Mouse (Mus musculus): ENCODE measurements around the gene 2310057M21Rik.
"Not testable (repeated sequence)": the region's sequence is repeated elsewhere in the genome, so short reads cannot be mapped to it uniquely, and the experiment has no call there.

Gene 2310057M21Rik

DNA sequence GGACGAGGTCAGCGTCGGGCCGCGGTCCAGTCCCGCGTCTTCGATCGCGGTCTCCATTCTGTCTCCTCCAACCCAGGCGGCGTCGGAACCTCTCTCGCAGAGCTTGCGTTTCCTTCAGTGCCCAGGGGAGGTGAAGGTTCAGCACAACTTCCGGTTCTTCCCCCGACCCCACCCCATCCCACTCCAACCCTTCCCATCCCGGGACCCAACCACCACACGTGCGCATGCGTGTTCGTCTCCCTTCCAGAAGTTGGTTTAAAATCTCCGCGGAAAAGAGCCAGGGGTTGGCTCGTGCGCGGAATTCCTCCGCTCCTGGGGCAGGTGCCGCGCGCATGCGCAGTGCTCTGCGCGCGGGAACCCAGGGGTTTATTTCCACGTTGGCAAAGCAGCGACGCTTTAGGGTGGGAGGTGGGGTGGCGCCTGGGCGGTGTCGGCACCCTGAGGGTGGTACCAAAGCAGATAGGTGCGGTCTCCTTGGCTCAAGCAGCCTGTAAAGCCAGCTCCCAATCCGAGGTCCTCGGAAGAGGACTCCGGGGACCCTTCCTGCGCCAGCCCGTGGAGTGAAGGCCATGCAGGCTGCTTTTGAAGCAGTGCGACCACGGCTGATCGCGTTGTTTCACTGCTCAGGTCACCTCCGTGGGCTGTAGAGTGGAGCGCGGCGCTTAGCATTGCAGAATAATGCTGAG is at the start of gene 2310057M21Rik:
Gene 2310057M21Rik (minus strand): TSS at position 145 of the 686 bp plus-strand sequence.
- DNase-seq (ENCODE audit: low spot score): peak; percentile 99

DNA sequence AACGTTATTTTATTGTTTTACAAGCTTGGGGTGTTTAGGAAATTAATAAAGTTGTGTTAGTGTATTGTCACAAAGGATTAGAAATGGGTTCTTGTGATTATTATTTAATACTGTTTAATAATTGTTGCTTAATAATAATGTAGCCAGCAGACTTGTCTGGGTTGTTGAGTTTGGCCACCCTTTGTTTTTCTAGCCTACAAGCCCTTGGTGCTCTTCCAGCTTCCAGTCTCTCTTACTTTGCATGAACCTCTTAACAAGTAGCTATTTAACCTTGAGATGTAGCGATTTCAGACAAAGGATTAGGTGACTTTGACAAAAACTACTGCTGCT is 49.3 kb upstream of the 2310057M21Rik start:
- DNase-seq (ENCODE audit: low spot score): no peak

DNA sequence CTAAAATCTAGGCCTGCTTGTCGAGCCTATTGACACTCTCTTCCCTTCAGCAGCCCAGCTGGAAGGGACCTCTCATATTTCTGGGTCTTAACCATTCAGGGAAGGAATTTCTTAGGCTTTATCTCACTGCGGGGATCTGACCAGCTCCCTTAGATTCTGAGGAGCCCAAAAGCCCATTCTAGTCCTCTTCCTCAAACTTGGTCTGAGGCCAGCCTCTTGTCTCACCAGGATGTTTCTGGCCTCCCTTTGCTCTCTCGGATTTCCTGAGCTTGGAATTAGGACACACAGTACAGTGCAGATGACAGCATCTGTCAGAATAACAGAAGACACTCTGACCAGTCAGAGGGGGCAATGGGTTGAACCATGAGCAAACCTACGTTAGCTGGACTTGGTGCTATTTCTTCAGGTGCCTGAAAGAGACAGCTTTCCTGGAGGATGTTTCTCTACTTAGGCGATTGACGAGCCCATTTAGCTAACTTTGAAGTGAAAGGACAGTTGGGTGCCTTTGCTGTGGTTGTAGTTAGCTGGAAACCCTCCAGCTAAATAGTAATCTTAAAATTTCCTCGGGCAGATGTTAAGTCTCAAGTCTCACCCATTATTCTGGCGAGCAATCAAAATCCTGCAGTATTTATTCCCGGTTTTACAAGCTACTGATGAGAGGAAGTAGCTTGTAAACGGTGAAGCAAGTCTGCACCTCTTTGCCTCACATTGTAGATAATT is 48.8 kb upstream of the 2310057M21Rik start:
- no peak for DNase-seq (ENCODE audit: low spot score)

DNA sequence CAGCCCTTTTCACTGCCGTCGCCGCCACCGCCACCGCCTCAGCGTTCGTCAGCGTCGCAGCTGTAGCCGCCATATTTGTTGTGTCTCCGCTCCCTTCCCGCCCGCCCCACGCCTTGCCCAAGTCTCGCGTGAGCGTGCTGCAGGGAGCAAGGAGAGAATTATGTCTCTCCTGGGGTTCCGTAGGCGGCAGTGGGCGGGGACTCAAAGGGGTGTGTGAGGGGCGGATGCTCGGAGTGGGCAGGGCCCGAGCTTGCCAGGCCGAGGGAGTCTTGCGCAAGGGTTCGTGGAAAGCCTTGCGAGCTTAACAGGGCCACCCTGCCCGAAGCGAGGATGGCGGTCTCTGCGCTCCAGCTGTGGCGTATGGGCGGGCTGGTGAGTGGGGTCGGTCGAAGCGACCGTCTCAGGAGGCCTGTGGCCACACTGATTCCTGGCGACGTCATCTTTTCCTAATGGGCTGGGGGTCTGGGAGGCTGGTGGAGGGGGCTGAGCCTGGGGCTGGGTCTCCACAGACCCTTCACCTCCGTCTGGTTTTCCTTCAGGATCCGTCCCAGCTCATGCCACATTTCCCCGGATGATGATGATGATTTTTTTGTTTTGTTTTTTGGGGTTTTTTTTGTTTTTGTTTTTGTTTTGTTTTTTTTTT is 48.0 kb upstream of the 2310057M21Rik start, which contains the start of the genes Ikzf5 and Acadsb:
Gene Ikzf5 (minus strand): TSS at position 106 of the 643 bp plus-strand sequence.
Gene Acadsb (plus strand): TSS at position 186 of the 643 bp plus-strand sequence.
- DNase-seq (ENCODE audit: low spot score): peak; percentile 98

DNA sequence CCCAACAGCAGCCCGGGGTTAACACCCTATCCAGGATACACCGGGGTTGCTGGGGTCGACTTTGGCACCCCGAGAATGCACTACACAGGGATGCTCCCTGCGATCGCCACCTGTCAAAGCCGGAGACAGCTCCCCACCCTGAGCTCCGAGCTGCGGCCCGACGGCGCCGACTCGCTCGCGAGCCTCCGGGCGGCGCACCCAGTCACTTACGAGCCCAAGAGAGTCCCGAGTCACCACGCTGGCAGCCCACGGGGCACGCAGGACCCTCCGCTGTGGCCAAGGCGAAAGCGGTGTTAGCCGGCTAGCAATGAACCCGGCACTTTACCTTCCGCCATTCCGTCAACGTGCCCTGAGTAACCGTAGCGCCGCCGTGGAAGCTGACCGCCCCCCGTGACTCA is 47.4 kb upstream of the 2310057M21Rik start:
- peak; percentile 33 for DNase-seq (ENCODE audit: low spot score)

DNA sequence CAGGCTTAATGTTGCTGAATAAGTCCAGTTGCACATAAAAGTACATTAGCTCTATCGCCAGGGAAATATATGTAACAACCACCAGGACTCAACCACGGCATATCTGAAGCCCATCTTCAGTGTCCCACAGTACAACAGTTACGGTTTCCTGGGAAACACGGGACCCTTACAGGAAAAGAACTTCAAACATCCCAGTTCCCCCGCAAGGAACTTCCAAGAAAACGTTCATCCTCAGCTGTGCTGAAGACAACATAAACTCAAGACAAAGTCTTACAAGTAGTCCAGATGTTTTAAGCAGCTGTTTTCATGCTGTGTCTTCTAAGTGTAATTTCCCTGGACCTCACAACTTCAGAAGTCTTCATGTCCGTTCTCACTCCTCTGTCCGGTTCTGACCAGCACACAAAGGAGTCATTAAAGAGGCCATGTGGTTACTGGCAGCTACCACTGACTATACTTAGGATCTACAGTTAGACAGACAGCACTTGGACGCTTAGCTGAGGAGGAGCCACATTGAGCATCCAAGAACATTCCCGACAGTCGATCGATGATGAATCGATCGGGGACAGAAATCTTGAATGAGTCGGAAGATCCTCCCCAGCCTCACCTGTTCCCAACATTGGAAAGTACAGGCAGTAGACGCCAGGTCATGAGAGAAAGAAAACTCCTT is 46.9 kb upstream of the 2310057M21Rik start:
- DNase-seq (ENCODE audit: low spot score): peak; percentile 73

DNA sequence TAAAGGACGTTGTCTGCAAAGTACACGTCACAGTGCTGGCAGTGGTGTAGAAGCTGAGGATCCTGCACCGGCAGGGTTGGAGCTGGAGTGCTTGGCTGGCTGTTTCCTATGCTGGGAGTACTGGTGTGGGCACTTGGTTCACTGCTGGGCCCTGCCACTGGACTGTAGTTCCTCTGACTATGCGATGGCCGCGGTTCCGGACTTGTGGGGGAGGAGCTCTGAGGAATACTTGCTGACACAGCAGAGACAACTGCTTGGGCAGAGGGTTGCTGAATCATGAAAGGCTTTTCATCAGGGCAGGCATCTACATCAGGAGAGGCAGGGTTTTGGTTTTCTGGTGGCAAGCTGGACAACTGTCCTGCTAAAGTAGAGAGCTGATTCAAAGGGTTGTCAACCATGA is 29.2 kb upstream of the 2310057M21Rik start:
- DNase-seq (ENCODE audit: low spot score): not testable (repeated sequence)

DNA sequence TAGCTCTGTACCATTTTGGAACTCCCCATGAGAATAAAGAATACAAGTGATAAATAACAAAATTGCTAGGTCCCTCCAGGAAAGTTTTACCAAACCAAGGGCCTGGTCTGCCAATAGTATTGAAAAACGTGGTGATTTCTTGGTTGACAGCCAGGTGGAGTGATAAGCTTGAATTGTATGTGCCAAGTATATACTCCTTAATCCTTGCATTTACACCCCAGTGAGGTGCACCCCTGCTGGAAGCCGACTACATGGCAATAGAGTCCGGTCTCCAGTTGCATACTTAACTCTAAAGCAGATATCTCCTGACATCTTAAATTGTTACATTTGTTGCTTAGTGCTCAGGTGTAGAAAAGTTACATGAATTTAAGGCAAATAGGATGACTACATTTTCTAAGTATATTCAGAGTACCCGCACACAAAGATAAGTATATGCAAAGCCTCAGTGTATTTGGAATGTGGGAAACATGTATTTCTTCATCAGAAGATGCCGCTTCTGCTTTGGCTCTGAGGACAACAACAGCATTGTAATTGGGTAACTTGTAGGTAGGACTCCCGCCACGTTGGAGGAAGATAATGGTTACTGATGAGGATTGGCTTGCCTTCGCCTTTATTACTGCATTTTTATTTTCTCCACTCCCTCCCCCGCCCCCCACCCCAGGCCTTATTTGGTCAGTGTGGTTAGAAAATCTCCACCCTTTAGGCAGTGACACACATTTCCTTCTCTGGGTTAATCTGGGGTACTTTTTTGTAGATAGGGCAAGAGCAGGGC is 9.5 kb upstream of the 2310057M21Rik start:
- DNase-seq (ENCODE audit: low spot score): peak; percentile 30

DNA sequence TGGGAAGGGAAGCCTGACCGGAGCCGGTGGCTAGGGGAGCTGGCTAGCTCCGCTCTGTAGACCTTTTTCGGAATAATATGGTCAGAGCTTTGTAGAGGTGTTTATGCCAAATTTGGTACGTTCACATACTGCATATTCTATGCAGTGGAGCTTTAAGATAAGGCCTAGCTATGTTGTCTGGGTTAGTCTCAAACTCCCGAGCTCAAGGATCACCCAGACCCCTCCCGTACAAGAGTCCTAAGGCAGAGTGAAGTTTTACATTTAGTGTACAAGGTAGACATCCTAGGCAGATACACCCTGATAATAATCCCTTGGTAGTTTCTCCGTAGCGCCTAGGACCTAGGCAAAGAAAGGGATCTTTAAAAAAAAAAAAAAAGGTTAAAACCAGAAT is 8.9 kb upstream of the 2310057M21Rik start:
- no peak for DNase-seq (ENCODE audit: low spot score)

DNA sequence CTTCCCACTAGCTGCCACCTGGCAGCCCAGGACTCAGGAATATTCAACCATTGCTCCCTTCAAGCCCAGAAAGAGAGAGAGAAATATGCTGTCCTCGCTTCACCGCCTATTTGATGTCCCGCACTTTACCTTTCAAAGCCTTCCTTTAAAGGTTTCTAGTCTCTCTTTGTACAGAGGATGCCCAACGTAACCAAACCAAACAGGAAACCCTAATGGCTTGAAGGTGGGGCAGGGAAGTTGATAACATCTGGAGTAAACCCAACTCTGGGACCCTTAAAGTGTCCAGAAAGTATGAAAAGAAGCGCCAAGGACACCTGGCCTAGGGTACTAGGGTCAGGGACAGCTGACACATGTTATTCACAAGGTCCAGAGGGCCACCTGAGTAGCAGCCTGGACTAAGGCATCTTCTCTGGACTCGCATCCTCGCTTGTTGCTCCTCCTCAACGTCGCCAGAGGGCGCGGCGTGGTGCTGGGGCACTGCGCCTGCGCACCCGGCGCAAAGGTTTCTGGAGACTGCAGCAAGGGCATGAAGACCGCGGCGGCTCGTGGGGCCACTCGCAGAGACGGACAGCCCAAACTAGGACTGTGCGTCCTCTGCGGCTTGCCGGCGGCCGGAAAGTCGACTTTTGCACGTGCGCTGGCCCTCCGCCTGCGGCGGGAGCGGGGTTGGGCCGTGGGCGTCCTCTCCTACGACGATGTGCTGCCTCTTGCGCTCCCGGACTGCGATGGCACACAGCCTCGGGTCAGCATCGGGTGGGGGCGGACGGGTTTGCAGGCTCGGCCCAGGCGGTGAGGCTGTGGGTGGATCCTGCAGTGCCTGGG is 8.3 kb upstream of the 2310057M21Rik start, which contains the start of gene Pstk:
Gene Pstk (plus strand): TSS at position 494 of the 822 bp plus-strand sequence.
- DNase-seq (ENCODE audit: low spot score): peak; percentile 94

DNA sequence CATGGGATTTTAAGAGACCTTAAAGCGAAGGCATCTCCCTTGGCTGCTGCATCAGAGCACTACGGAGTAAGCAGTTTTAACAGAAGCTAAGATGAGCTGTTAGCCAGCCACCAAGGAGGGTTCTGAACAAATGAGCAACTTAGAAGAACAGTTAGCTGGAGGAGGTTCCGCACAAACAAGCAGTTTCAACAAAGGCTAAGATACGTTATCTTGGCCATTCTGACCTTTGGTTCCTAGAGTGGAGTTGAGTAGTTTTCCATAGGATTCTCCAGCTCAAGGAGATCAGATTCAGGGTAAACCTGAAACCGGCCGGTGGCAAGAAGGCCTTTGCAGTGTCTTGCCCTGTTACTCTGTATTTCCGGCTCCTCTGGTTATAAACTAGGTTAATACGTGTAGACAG is 1.6 kb upstream of the 2310057M21Rik start:
- no peak for DNase-seq (ENCODE audit: low spot score)

DNA sequence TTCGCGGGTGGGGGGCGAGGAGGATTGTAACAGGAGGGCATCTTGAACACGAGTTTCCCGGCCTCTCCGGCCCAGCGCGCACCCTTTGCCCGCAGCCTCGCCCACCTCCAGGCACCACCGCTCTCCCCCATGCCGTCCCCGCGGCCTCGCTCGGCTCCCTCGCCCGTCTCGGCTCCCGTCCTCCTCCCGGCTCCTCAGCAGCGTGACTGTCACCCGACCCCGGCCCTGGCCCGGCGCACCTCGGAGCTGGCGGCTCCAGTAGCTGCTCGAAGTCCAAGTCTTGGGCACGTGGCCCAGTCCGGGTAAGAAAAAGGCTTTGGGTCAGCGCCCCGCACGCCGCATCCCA is 317 bp downstream of the 2310057M21Rik start:
- no peak for DNase-seq (ENCODE audit: low spot score)

DNA sequence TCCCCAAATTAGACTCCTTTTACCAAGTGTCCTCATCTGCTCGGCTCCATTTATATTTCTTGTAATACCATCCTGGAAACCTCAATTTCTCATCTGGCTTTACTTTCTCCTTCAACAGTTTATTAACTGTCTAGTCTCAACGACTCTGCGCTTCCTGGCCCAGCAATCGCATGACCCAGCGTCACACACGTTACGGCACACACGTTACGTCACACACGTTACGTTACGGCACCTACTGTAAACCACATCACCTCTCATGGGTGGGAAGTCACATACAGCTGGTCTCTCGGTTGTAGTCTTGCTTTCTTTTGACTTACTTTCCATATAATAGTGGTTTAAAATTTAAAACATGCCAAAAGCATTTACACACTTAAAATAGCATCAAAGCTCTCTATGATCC is 6.5 kb downstream of the 2310057M21Rik start:
- no peak for DNase-seq (ENCODE audit: low spot score)

DNA sequence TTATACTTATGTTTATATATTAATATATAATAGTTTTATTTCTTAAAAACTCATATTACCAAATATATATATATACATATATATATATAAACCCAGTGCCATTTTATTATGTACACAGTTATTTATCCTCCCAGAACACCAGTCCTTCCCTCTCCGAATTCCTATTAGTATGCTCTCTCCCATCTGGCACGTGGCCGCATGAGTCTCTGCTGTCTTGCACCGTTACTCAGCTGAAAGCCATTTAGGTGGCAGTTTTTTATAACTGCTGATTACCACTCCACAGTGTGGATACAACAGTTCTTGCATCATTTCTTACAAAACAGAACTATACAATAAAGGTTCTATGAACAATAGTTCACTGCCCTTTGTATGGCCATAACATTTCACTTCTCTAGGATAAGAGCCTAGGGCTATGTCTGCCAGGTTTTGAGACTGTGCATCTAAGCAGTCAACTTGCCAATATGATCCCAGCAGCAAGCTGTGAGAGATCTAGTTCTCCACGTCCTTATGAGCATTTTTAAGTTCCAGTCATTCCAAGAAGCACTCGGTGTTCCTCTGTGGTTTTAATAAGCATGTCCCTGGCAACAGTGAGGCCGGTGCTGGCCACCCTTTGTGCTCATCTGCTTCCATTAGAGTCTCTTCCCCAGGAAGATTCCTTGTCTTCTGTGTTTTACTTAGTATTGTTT is 16.6 kb downstream of the 2310057M21Rik start:
- no peak for DNase-seq (ENCODE audit: low spot score)

DNA sequence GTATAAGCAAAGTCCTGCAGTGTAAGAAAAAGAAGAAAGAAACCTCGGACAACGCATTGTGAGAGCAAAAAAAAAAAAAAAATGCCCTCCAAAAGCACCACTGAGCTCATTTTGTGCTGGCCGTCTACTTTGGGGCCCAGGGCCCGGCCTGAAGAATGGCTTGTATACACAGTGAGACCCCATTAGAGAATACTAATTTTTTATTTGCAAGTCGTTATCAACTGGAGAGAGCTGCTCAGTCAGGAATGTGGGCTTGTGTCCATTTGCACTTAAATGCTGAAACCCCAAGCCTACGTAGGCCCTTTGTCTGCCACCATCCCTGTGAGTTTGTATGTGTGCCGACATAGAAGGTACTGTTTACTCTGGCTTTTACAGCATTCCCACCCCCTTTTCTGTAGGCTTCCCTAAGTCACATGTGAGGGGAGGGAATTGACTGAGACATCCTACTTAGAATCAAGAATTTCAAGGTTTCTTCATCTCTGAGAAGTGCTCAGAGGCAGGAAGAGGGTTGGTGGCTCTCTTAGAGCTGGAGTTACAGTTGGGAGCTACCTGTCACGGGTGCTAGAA is 25.0 kb downstream of the 2310057M21Rik start:
- DNase-seq (ENCODE audit: low spot score): no peak

DNA sequence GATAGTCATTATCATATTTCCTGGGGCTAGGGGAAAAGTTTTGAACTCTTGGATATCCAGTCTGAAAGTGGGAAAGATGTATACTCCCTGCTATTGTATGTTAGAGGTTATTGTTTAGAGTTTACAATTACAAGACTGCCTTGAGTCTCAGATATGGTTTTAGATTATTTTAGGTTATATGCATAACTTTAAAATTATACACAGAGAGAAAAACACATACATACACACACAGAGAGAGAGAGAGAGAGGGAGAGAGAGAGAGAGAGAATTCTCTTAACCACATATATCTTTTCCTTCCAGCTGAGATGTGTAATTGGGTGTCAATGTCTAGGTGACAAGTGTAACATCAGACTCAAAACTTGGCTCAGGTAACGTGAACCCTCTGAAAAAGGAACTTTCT is 29.0 kb downstream of the 2310057M21Rik start, which contains the start of gene Fam24a:
Gene Fam24a (plus strand): TSS at position 301 of the 400 bp plus-strand sequence.
- DNase-seq (ENCODE audit: low spot score): no peak

DNA sequence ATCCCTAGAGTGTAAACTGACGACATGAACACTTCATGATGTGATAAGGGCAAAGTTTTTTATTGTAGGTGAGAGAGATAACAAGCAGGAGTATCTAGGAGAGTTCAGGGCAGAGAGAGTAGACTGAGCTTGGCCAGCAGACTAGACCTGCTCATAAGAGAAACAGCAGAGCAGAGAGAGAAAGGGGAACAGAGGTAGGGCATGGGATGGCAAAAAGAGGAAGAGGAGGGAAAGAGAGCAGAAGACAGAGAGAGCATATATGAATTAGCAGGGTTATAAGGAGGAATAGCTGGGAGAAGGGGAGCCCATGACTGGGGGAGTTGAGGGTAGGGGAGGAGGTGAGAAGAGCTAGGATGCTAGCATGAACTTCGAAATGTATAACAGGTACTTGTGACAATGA is 30.9 kb downstream of the 2310057M21Rik start:
- no peak for DNase-seq (ENCODE audit: low spot score)

DNA sequence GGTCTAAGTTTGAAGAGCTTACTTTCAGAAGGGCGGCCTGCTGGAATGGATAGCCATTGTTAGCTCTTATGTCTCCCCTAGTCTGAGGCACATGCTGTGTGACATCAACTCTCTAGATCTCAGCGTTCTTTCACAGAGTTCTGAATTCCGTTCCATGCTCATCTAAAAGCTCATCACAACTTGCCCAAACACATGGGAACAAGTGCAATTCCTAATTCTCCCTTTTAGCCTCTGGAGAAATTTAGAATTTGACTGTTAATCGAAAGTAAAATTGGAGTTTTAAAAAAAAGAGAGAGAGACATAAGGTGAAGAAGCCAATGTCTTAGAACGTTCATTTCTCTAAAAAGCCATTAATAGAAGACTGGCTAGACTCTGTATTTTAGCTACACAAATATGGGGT is 33.1 kb downstream of the 2310057M21Rik start, which contains the start of gene Fam24b:
Gene Fam24b (minus strand): TSS at position 101 of the 400 bp plus-strand sequence.
- DNase-seq (ENCODE audit: low spot score): no peak

DNA sequence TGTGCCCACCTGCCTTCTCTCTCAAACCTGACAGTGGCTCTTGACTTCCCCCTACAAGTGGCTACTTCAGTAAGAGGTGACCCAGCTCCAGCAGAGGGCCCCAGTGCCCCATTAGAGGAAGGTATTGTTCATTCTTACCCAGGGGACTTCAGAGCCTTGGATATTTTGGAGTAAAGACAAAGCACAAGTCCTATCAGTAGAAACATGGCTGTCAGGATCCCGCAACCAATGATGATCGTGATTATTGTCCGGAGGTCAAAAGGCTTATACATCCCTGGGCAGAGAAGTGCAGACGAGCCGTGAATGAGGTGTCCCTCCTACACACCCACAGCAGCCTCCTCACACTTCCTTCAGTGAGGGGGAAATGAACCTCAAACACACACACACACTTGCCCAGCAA is 35.5 kb downstream of the 2310057M21Rik start:
- DNase-seq (ENCODE audit: low spot score): no peak

DNA sequence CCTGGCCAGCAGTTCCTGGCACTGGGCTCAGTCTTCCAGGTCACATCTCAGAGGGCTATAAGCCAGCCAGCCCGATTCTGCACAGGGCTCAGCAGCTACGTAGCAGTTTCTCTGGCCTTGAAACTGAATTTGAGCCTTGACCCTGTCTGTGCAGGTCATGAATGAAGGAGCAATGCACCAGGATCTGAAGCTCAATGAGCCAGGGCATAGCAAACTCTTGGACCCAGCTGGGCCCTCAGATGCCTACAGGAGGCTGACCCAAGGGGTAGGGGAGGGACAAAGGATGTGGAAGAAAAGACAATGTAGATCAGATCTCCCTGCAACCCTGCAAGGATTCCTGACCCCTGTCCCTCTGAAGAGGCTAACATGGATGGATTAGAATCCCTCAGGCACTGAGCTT is 40.4 kb downstream of the 2310057M21Rik start, which contains the start of gene Cuzd1:
Gene Cuzd1 (minus strand): TSS at position 101 of the 400 bp plus-strand sequence.
- DNase-seq (ENCODE audit: low spot score): no peak
